Mouse (Mus musculus): Measurements from ENCODE around the gene Gm36864. TPM values are rescaled to one million over a fixed set of nuclear protein-coding genes. Genes with fewer than 3 reads are reported as not detected.

The Gm36864 gene
- polyA plus RNA-seq, 1 experiment from 2014 or later: not detected

DNA sequence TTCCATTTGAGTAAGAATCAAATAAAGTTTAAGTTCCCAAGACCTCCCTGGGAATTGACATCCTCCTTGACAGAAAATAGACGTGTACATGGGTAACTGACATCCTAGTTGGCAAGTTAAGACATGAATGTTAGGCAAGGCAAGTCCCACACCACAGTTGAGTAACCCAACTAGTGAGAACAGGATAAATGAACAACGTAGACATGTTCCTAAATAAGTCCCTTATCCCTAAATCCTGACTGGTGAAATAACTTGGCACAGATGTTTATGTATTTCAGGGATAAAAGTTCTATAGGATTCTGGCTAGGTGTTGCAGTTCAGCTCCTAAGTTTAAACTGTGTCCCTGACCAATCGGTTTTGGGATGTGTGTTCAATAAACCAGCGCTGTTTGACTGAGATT lies 55.0 kb downstream of the Gm36864 start:
- no peak overlapping the region for H3K4me3 ChIP-seq (ENCODE audit: low read length)
- no peaks in the 10 kb centered on the region for H3K36me3 ChIP-seq (ENCODE audit: insufficient read depth, low read length)
- H3K9ac ChIP-seq (replicated peaks; ENCODE audit: low read length): no peak overlapping the region
- H3K4me2 ChIP-seq (replicated peaks; ENCODE audit: low read depth, low read length): no peak overlapping the region
- ATAC-seq (ENCODE audit: low FRiP score, low TSS enrichment): no peak
- 77% methylated on average over 4 of the region's 4 CpGs for WGBS
- H3K27me3 ChIP-seq (ENCODE audit: insufficient read depth, low read length): no peaks in the 10 kb centered on the region
- peaks cover 7% of the 10 kb centered on the region for H3K9me3 ChIP-seq (ENCODE audit: low read length)
- H3K27ac ChIP-seq (ENCODE audit: low read length): no peak overlapping the region
- no peaks in the 10 kb centered on the region for H3K4me1 ChIP-seq (ENCODE audit: insufficient read depth, low read length)

DNA sequence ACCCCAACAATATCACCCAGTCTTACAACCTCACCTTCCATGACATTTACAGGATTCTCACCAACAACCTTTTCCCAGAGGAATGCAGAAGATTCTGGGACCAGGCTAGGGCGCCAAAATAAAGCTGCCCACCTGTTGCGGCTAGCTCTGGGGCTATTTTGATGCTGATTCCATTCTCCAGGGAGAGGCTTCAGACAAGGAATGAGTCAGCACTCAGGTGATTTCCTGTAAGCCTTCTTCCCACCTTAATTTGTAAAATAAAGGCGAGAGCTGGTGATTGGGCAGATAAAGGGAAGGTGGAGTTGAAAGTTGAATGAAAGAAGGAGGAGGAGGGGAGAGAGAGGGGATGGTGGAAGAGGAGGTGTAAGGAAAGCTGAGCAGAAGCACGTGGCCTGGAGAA lies 55.4 kb downstream of the Gm36864 start:
- peaks cover 7% of the 10 kb centered on the region for H3K9me3 ChIP-seq (ENCODE audit: low read length)
- H3K4me3 ChIP-seq (ENCODE audit: low read length): no peak overlapping the region
- H3K4me2 ChIP-seq (replicated peaks; ENCODE audit: low read depth, low read length): no peak overlapping the region
- no peaks in the 10 kb centered on the region for H3K36me3 ChIP-seq (ENCODE audit: insufficient read depth, low read length)
- no peaks in the 10 kb centered on the region for H3K4me1 ChIP-seq (ENCODE audit: insufficient read depth, low read length)
- 52% methylated on average over 4 of the region's 4 CpGs for WGBS
- ATAC-seq (ENCODE audit: low FRiP score, low TSS enrichment): no peak
- no peaks in the 10 kb centered on the region for H3K27me3 ChIP-seq (ENCODE audit: insufficient read depth, low read length)
- H3K9ac ChIP-seq (replicated peaks; ENCODE audit: low read length): no peak overlapping the region
- no peak overlapping the region for H3K27ac ChIP-seq (ENCODE audit: low read length)

Other genes with a start within 250 kb of the Gm36864 start
- not detected in 2 replicates for gene Klk1b11, start 240.3 kb upstream of the Gm36864 start, polyA plus RNA-seq (2015; fragmentation: Nextera tagmentation; extraction: Ambion mirVana)
- gene Klk1b26, start 224.0 kb upstream of the Gm36864 start, polyA plus RNA-seq (2015; fragmentation: Nextera tagmentation; extraction: Ambion mirVana): not detected in 2 replicates
- not detected in 2 replicates for gene Klk1b27, start 183.9 kb upstream of the Gm36864 start, polyA plus RNA-seq (2015; fragmentation: Nextera tagmentation; extraction: Ambion mirVana)
- gene Klk1b21, start 133.8 kb upstream of the Gm36864 start, polyA plus RNA-seq (2015; fragmentation: Nextera tagmentation; extraction: Ambion mirVana): not detected in 2 replicates
- gene Klk1b22, start 123.5 kb upstream of the Gm36864 start, polyA plus RNA-seq (2015; fragmentation: Nextera tagmentation; extraction: Ambion mirVana): not detected in 2 replicates
- gene Klk1b16, start 99.4 kb upstream of the Gm36864 start, polyA plus RNA-seq (2015; fragmentation: Nextera tagmentation; extraction: Ambion mirVana): not detected in 2 replicates
- not detected in 2 replicates for gene Klk1b24, start 47.9 kb upstream of the Gm36864 start, polyA plus RNA-seq (2015; fragmentation: Nextera tagmentation; extraction: Ambion mirVana)
- gene Klk1b3, start 38.0 kb upstream of the Gm36864 start, polyA plus RNA-seq (2015; fragmentation: Nextera tagmentation; extraction: Ambion mirVana): 0.19 TPM in 1 of 2 replicates, not detected in the other
- gene Klk1b4, start 28.7 kb upstream of the Gm36864 start, polyA plus RNA-seq (2015; fragmentation: Nextera tagmentation; extraction: Ambion mirVana): not detected in 2 replicates
- gene Klk1b5, start 20.2 kb upstream of the Gm36864 start, polyA plus RNA-seq (2015; fragmentation: Nextera tagmentation; extraction: Ambion mirVana): 0.15 TPM in 1 of 2 replicates, not detected in the other
- 7.2 and 10.9 TPM in 2 replicates for gene Klk1, start 10.8 kb upstream of the Gm36864 start, polyA plus RNA-seq (2015; fragmentation: Nextera tagmentation; extraction: Ambion mirVana)
- 1.9 and 2.0 TPM in 2 replicates for gene 1700028J19Rik, start 10.5 kb downstream of the Gm36864 start, polyA plus RNA-seq (2015; fragmentation: Nextera tagmentation; extraction: Ambion mirVana)
- 178 and 180 TPM in 2 replicates for gene 2410002F23Rik, start 10.5 kb downstream of the Gm36864 start, polyA plus RNA-seq (2015; fragmentation: Nextera tagmentation; extraction: Ambion mirVana)
- not detected in 2 replicates for gene Acp4, start 21.2 kb downstream of the Gm36864 start, polyA plus RNA-seq (2015; fragmentation: Nextera tagmentation; extraction: Ambion mirVana)
- not detected in 2 replicates for gene Gm15517, start 25.3 kb downstream of the Gm36864 start, polyA plus RNA-seq (2015; fragmentation: Nextera tagmentation; extraction: Ambion mirVana)
- gene Clec11a, start 70.7 kb downstream of the Gm36864 start, polyA plus RNA-seq (2015; fragmentation: Nextera tagmentation; extraction: Ambion mirVana): 3.6 and 5.8 TPM in 2 replicates
- 1.5 and 1.7 TPM in 2 replicates for gene Shank1, start 74.1 kb downstream of the Gm36864 start, polyA plus RNA-seq (2015; fragmentation: Nextera tagmentation; extraction: Ambion mirVana)
- gene Syt3, start 147.9 kb downstream of the Gm36864 start, polyA plus RNA-seq (2015; fragmentation: Nextera tagmentation; extraction: Ambion mirVana): 2.7 and 3.4 TPM in 2 replicates
- gene 1700008O03Rik, start 149.6 kb downstream of the Gm36864 start, polyA plus RNA-seq (2015; fragmentation: Nextera tagmentation; extraction: Ambion mirVana): 0.64 and 1.1 TPM in 2 replicates
- gene Lrrc4b, start 192.8 kb downstream of the Gm36864 start, polyA plus RNA-seq (2015; fragmentation: Nextera tagmentation; extraction: Ambion mirVana): 0.25 and 0.32 TPM in 2 replicates
- 6.9 and 7.7 TPM in 2 replicates for gene Aspdh, start 229.2 kb downstream of the Gm36864 start, polyA plus RNA-seq (2015; fragmentation: Nextera tagmentation; extraction: Ambion mirVana)
- gene Josd2, start 231.8 kb downstream of the Gm36864 start, polyA plus RNA-seq (2015; fragmentation: Nextera tagmentation; extraction: Ambion mirVana): 88.1 and 89.5 TPM in 2 replicates